Mouse (Mus musculus): ENCODE data around the gene Irgq.

Irgq gene

GRCm38 (mm10) chr7:24547534-24548036 is 17.1 kb downstream of the Irgq start:
- peak in 1 of 2 experiments; percentile 46 for DNase-seq

DNA sequence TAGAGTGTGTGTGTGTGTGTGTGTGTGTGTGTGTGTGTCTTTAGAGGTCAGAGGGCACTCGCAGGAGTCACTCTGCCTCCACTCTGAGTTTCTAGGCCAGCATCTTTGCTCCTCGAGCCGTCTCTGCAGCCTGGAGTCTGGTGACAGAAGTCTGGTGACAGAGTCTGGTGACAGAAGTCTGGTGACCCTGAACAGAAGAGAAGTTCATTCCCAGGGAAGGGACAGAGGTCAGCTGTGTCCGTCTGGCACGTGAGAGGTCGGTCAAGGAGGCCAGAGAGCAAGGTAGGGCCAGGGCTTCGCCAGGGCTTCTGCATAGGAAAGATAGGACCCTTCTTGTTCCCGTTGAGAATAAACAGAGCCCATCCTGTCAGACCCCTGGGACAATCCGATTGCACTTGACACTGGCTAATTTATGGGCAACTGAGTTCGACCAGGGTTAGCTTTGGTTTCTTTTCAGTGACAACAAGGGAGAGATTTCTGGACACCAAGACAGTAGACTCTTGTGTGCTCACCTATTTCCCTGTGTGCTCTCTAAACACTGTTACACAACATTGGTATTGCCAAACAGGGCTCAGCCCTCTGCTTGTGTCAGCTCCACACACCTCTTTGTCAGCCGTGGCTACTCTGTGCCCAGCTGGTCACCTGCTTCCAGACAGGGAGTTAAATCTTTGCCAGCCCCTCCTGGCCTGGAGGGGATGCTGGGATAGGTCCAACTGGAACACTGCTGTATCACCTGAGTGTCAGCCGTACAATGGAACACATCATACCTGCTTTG is 21.7 kb downstream of the Irgq start:
- no peak for DNase-seq

GRCm38 (mm10) chr7:24555786-24556185 is 25.3 kb downstream of the Irgq start:
- DNase-seq, result no peak

- DNase-seq, result no peak
These were observed 31.0 kb downstream of the Irgq start for GRCm38 (mm10) chr7:24561450-24561849.

DNA sequence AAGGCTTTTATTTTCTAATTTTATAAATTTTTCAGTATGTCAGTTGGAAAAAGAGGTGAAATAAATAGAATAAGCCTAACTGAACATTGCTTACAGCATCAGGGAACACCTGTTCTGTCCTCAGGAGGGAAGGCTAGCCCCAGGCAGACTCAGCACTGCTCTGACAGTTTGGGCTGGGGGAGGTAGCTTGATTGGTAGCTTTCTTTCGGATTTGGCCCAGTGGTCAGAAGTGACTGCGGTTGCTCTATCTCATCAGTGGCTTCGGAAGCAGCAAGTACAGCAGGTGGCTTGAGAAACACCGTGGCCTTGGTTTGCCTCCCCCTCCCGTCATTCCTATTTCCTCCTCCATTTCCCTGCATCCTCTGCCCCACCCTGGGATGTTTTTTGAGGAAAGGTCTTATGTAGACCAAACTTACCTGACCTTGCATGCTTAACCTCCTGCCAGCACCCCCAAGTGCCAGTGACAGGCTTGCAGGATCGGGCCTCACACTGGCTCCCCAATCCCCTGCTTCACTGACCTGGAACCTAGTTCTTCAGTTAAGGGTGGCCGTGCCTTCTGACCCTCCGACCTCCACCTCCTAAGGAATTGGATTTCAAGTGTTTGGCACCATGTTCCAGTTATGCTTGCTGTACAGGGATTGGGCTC is 32.8 kb downstream of the Irgq start:
- DNase-seq, result no peak

GRCm38 (mm10) chr7:24563837-24564206 is 33.3 kb downstream of the Irgq start:
- DNase-seq, result no peak

DNA sequence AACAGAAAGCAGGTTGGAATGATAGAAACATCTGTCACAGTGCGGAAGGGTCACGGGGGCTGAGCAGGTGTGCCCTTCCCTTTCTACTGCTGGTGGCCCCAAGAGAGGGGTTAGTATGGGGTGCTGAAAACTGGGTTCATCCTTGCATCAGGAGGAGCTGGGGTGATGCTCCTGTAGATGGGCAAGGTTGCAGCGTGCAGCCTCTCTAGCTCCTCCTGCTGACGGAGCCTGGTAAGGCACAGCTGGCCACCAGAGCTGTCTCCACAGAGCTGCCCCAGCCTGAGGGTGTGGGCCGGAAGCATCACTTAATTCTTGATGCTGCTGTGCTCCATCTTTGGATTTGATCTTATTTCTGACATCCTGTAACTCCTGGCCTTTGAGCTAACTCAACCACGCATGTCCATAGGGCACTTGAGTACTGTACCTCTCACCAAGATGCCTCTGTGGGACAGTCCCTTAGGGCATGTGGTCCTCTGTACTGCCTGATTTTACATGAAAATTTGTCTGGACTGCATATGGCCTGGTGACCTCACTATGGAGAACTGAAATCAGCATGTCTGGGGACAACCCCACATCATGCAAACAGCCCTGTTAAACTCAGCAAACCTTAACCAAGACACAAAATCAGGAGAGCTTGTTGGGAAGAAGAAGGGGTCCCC is 34.2 kb downstream of the Irgq start:
- DNase-seq, result peak; percentile 86 to 89

GRCm38 (mm10) chr7:24565627-24566026 is 35.1 kb downstream of the Irgq start:
- DNase-seq, result no peak

DNA sequence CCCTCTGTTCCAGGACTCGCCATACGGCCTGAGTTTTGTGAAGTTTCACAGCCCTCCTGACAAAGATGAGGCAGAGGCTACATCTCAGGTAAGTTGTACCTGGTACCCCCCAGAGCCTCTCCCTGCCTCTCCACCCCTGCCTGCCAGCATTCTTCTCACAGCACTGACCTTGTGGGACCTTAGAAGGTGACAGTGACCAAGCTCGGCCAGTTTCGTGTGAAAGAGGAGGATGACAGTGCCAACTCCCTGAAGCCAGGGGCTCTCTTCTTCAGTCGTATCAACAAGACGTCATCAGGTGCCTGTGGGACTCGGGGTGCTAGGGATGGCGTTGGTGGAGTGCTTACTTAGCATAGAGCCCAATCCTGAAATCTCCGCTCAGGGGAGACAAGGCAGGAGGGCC is 35.7 kb downstream of the Irgq start:
- DNase-seq, result no peak

DNA sequence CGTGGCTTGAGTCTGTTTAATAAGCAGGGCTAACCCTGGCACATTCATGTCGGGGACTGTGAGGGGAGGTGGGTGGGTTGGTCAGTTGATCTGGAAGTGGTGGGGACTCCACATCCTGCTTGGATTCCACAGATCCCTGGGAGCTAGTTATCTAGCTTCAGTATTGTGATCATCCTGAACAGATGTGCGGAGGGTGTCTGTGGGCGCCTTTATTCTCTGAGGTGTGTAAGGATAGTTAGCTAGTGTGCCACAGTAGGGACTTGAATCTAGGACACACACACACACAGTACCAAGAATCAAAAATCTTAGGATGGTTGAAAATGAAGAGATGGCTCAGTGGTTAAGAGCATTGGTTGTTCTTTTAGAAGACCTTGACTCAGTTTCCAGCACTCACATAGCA is 38.0 kb downstream of the Irgq start:
- no peak for DNase-seq

DNA sequence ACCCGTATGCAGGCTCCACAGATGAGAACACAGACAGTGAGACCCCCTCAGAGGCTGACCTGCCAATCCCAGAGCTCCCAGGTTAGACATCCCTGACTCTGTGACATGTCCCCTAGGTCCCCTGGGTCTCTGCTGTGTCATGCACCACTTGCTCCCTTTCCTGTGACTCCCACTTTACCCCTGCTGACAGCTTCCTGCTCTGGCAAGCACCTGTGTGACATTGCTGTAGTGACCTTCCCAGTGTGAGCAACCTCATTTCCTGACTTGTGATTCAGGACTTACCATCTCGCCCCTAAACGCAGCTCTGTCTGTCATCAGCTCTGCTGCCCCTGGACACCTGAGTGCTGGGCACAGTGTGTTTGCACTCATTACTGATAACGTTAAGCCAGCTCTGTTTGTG is 40.6 kb downstream of the Irgq start:
- DNase-seq, result no peak

GRCm38 (mm10) chr7:24572455-24572854 is 42.0 kb downstream of the Irgq start:
- no peak for DNase-seq

- DNase-seq, result peak in 1 of 2 experiments; percentile 25
These were observed 43.8 kb downstream of the Irgq start for GRCm38 (mm10) chr7:24574224-24574796.

DNA sequence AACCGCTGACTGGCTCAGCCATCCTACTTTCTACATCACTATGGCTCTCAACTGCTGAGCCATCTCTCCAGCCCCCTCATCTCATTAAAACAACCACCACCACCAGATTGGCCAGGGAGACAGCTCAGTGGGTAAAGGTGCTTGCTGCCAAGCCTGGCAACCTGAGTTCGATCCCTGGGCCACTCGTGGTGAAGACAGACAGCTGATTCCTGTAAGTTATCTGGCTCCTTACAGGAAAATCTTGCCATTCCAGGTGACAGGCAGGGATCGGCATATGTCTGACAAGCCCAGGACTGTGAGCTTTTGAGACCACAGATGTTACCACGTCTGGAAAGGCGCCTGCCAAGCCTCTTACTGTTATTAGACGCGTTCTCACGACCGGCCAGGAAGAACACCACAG is 47.3 kb downstream of the Irgq start:
- peak in 1 of 2 experiments; percentile 16 for DNase-seq

DNA sequence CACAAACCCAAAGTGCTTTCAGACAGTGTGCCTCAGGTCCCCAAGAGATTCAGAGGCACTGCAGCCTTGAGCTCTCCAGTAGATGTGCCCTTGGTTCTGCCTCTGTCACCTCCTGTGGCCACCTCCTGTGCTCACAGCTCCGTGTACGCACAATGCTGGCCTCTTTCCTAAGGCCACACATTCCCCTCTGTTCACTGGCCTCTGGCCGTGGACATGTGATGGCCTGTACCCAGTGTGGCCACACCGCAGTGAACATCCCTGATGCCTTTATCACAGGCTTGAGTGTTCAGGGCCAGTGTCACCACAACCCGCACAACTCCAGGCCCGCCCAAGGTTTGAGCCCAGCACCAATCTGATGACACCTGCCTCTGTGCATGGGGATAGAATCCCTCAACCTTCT is 54.4 kb downstream of the Irgq start:
- peak in 1 of 2 experiments; percentile 10 for DNase-seq

DNA sequence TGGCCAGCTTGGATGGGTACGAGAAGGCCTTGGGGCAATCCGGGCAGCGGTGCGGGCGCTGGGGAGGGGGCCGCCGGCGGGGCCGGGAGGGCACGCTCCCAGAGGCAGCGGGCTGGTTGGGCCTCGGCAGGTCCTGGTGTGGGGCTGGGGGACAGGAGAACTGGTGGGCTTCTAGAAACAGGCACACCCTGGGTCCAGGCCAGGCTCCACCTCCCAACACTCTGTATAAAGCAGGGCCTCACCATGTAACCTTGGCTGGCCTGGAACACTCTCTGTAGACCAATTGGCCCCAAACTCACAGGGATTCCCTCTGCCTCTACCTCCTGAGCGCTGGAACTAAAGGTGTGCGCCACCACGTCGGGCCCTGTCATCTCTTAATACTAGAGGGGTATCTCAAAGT is 55.5 kb downstream of the Irgq start:
- peak in 1 of 2 experiments; percentile 17 for DNase-seq

DNA sequence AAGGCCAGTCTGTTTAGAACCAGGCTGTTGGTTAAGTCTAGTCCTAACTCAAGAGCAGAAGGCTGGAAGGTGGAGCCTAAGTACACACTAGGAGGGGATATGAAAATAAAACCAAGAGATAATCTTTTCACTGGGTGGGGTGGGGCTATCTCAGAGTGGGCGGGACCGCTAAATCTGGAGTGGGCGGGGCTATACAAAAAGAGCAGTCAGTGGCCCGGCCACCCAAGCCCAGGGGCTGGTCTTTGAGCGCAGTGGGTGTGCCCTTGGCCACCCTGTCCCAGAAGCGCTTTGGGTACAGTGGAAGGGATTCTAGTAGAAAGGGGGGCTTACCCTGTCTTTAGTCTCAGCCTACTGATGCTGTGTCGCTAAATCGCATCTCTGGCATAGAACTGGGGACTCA is 56.3 kb downstream of the Irgq start:
- peak; percentile 42 to 43 for DNase-seq

DNA sequence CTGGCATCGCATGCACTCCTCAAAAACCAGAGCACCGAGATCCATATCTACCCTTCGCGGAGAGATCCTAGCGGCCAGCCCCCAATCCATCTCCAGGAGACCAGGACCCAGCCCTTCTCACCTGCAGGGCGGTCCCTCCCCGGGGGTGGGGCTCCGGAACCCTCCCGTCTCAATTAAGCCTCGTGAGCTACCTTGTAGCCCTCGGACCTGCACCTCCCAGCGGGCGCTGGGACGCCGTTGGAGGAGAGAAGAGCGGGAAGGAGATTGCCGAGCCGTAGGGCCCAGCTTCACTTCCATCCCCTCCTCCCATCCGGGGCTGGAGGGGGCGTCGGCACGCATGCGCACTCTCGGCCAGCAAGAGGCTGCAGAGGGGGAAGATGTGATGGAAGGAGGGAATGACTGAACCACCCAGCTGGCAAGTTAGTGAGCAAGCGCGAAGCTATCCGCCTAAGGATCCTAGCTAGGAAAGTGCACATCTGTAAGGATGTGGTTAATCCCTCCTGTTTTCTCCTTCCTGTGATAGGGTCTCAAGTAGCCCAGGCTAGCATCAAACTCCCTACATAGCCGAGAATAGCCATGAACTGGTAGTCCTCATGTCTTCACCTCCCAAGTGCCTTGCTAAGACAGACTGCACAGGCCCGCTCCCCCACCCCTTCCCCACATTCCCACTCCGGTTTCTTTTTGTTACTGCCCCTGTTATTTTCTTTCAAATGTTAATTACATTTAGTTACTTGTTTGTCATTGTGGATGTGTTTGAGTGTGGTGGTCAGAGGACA is 57.0 kb downstream of the Irgq start, which contains the start of the genes Ethe1 and Zfp575:
Gene Ethe1, plus strand, starts transcription at position 214 of the 776 bp plus-strand sequence.
Gene Zfp575, minus strand, starts transcription at position 312 of the 776 bp plus-strand sequence.
- DNase-seq, result peak; percentile 87 to 92

Measured in cerebellum, postnatal 10 days (tissue).